Mouse (Mus musculus) gastrocnemius, postnatal 14 days (tissue): ENCODE measurements around the gene Ralgps1. TPM values are rescaled to one million over a fixed set of nuclear protein-coding genes. Genes with fewer than 3 reads are reported as not detected.
"Not testable (repeated sequence)": the region's sequence is repeated elsewhere in the genome, so short reads cannot be mapped to it uniquely, and the experiment has no call there.

Experiments
- DNase-seq: peaks from one replicate; pipeline ENCODE4 v3.0.0; 2021; ENCODE audit warnings: mixed read lengths
- intact Hi-C: fragments of 180-260 bp; cut with DNase I; formaldehyde crosslinking; loops from one replicate; pipeline ENCODE4 v1.15.1; 2025; ENCODE audit warnings: low total_unique reads
- total RNA-seq, 2 experiments: library from RNA; stranded (reverse); gene quantifications; 2 replicates each; pipeline ENCODE4 v1.2.3; 2021

Ralgps1 gene
- total RNA-seq, 2 experiments from 2014 or later = 2.7 to 3.3 TPM

GRCm38 (mm10) chr2:33131500-33132092, 239.7 kb downstream of the Ralgps1 start, which contains the start of gene Garnl3:
TSS of gene Garnl3 (minus strand) at chr2:33131654.
- intact Hi-C loops = no loop called here
- DNase-seq = peak; percentile 62

- intact Hi-C loops = no loop called here
- DNase-seq = peak; percentile 98
Measured at GRCm38 (mm10) chr2:33130526-33131483, 240.5 kb downstream of the Ralgps1 start.

- no peak for DNase-seq
- intact Hi-C loops = no loop called here
Measured at GRCm38 (mm10) chr2:33130141-33130525, 241.2 kb downstream of the Ralgps1 start.

- DNase-seq = no peak
- intact Hi-C loops = loop anchor here (10.0 kb wide), 1 partner anchor 145 kb away; the partner anchor contains the start of gene Slc2a8
Measured at GRCm38 (mm10) chr2:33129696-33130095, 241.6 kb downstream of the Ralgps1 start.

GRCm38 (mm10) chr2:33129005-33129404, 242.3 kb downstream of the Ralgps1 start:
- no peak for DNase-seq
- intact Hi-C loops = loop anchor here (10.0 kb wide), 1 partner anchor 144 kb away; the partner anchor contains the start of gene Slc2a8

GRCm38 (mm10) chr2:33127271-33127670, 244.0 kb downstream of the Ralgps1 start:
- intact Hi-C loops = loop anchor here (10.0 kb wide), 1 partner anchor 142 kb away; the partner anchor contains the start of gene Slc2a8
- no peak for DNase-seq

- intact Hi-C loops = loop anchor here (10.0 kb wide), 1 partner anchor 138 kb away; the partner anchor contains the start of gene Slc2a8
- DNase-seq = no peak
Measured at GRCm38 (mm10) chr2:33122856-33123255, 248.4 kb downstream of the Ralgps1 start.

- no peak for DNase-seq
- intact Hi-C loops = loop anchor here (2.0 kb wide), 1 partner anchor 38 kb away; no protein-coding TSS in a partner anchor
Measured at GRCm38 (mm10) chr2:33100536-33100935, 270.8 kb downstream of the Ralgps1 start.

- intact Hi-C loops = not testable (repeated sequence)
Measured at GRCm38 (mm10) chr2:33097326-33097725, 274.0 kb downstream of the Ralgps1 start.

GRCm38 (mm10) chr2:33095221-33095671, 276.0 kb downstream of the Ralgps1 start:
- intact Hi-C loops = no loop called here
- DNase-seq = no peak

More at GRCm38 (mm10) chr2:33097326-33097725, 274.0 kb downstream of the Ralgps1 start:
- DNase-seq = not testable (repeated sequence)

- no peak for DNase-seq
- intact Hi-C loops = no loop called here
Measured at GRCm38 (mm10) chr2:33090620-33091520, 280.4 kb downstream of the Ralgps1 start.

GRCm38 (mm10) chr2:33090033-33090400, 281.3 kb downstream of the Ralgps1 start:
- intact Hi-C loops, DNase-seq: not testable (repeated sequence)

GRCm38 (mm10) chr2:33089356-33090032, 281.8 kb downstream of the Ralgps1 start:
- DNase-seq = no peak
- intact Hi-C loops = no loop called here

GRCm38 (mm10) chr2:33086671-33087363, 284.5 kb downstream of the Ralgps1 start:
- no peak for DNase-seq
- intact Hi-C loops = no loop called here

GRCm38 (mm10) chr2:33086016-33086596, 285.2 kb downstream of the Ralgps1 start:
- intact Hi-C loops = no loop called here

GRCm38 (mm10) chr2:33084221-33084620, 287.1 kb downstream of the Ralgps1 start:
- no peak for DNase-seq
- intact Hi-C loops = no loop called here

More at GRCm38 (mm10) chr2:33086016-33086596, 285.2 kb downstream of the Ralgps1 start:
- DNase-seq = no peak
